Comparison of ENCODE assay signal across 22 mouse cellular contexts in genomic region chr1:124035306-124035990, GRCm38 (mm10). TPM values are rescaled to one million over a fixed set of nuclear protein-coding genes. Genes with fewer than 3 reads are reported as not detected.
"Had no signal": no experiment of that assay in that cellular context is flagged by ENCODE, and none has a peak within 500 bp of the region (broad histone marks: within the 10 kb centered on the region; RNA-seq: fewer than 3 reads in every experiment).

No protein-coding gene starts in this region.

- H3K27me3 ChIP-seq: limb, embryonic 12.5 days; limb, embryonic 15.5 days; liver, embryonic 12.5 days; liver, embryonic 15.5 days; lung, embryonic 15.5 days; megakaryocyte, embryonic 14.5 days; neural tube, embryonic 12.5 days; neural tube, embryonic 15.5 days; stomach, embryonic 15.5 days had no signal

- H3K27ac ChIP-seq: kidney, postnatal 0 days; layer of hippocampus, adult 2 months; limb, embryonic 12.5 days; limb, embryonic 15.5 days; liver, embryonic 12.5 days; liver, embryonic 15.5 days; lung, embryonic 15.5 days; midbrain, embryonic 10.5 days; neural tube, embryonic 12.5 days; neural tube, embryonic 15.5 days; stomach, embryonic 15.5 days had no signal

- H3K4me1 ChIP-seq: limb, embryonic 12.5 days; limb, embryonic 15.5 days; liver, embryonic 12.5 days; liver, embryonic 15.5 days; lung, embryonic 15.5 days; megakaryocyte, embryonic 14.5 days; midbrain, embryonic 10.5 days; neural tube, embryonic 12.5 days; neural tube, embryonic 15.5 days; stomach, embryonic 15.5 days had no signal

- DNase-seq: kidney, postnatal 25 days; layer of hippocampus, adult 9-11 months; lung, adult 18-20 months; lung, postnatal 10 days; lung, postnatal 36 days; midbrain, embryonic 14.5 days; right cerebral cortex, adult 18-20 months; right cerebral cortex, postnatal 14 days; spleen, adult 18-20 months; thymus, postnatal 25 days had no signal

- H3K4me3 ChIP-seq: layer of hippocampus, adult 2 months; limb, embryonic 12.5 days; limb, embryonic 15.5 days; liver, embryonic 12.5 days; liver, embryonic 15.5 days; lung, embryonic 15.5 days; megakaryocyte, embryonic 14.5 days; midbrain, embryonic 10.5 days; neural tube, embryonic 12.5 days; neural tube, embryonic 15.5 days; stomach, embryonic 15.5 days had no signal

RNA-seq across cellular contexts. Expression of gene Dpp10, which starts 9.9 kb away (rescaled TPM):
- polyA plus RNA-seq: liver, embryonic 12.5 days had no signal
